Mouse (Mus musculus): ENCODE measurements around the gene Zfp326. TPM values are rescaled to one million over a fixed set of nuclear protein-coding genes. Genes with fewer than 3 reads are reported as not detected.

Zfp326 gene
- total RNA-seq, 2 experiments from 2014 or later = 18.3 to 30.3 TPM

- no peak for ATAC-seq (replicated peaks; ENCODE audit: low FRiP score, low TSS enrichment, poor library complexity, severe bottlenecking)
Measured at GRCm38 (mm10) chr5:105924347-105924746, 48.0 kb downstream of the Zfp326 start.

- ATAC-seq (replicated peaks; ENCODE audit: low FRiP score, low TSS enrichment, poor library complexity, severe bottlenecking) = no peak
Measured at GRCm38 (mm10) chr5:105925568-105926255, 49.3 kb downstream of the Zfp326 start.

GRCm38 (mm10) chr5:105930282-105930681 lies 53.9 kb downstream of the Zfp326 start:
- 0 out of 2 replicates have a peak, but pooled peaks have one; percentile 57 for ATAC-seq (replicated peaks; ENCODE audit: low FRiP score, low TSS enrichment, poor library complexity, severe bottlenecking)

GRCm38 (mm10) chr5:105932392-105932791 lies 56.0 kb downstream of the Zfp326 start:
- ATAC-seq (replicated peaks; ENCODE audit: low FRiP score, low TSS enrichment, poor library complexity, severe bottlenecking) = no peak

GRCm38 (mm10) chr5:105941951-105942350 lies 65.6 kb downstream of the Zfp326 start:
- ATAC-seq (replicated peaks; ENCODE audit: low FRiP score, low TSS enrichment, poor library complexity, severe bottlenecking) = no peak

Other genes with a start within 250 kb of the Zfp326 start
- gene Lrrc8d, start 176.6 kb upstream of the Zfp326 start, total RNA-seq (2014; fragmentation: Nextera tagmentation) = 26.5 and 30.9 TPM in 2 replicates
- 8.1 and 11.3 TPM in 2 replicates for gene Lrrc8d, start 176.6 kb upstream of the Zfp326 start, total RNA-seq (2017)